Comparison of ENCODE assay signal across 4 mouse cellular contexts in genomic region chr11:53196551-53196950, GRCm38 (mm10).
A peak's percentile ranks its signal among the peaks of the same experiment; 100 is the strongest.
DNase-seq lines count a peak whose midpoint lies in the region.

No protein-coding gene starts in this region.

- DNase-seq in ES-CJ7 (ENCODE audit: low read depth, low spot score) (peak; percentile 42), R1 (ENCODE audit: low read depth, low spot score) (peak; percentile 89), ZHBTc4 (ENCODE audit: low read depth, low spot score) (peak; percentile 64)
- peak; percentile 16 for DNase-seq in heart, adult 11 months

Comparison
In these comparisons a context has a peak if more than half of its experiments do, and no peak if none do; other contexts are left out.
1. Peak in every context shown above with its lines: DNase-seq.
2. DNase-seq: peak in every context shown above with its lines; median percentile 89 in R1; 64 in ZHBTc4; 42 in ES-CJ7; 16 in heart, adult 11 months.